Mouse (Mus musculus) erythroblast, embryonic 14.5 days (primary cell): Measurements from ENCODE around the gene Thbs3. TPM values are rescaled to one million over a fixed set of nuclear protein-coding genes. Genes with fewer than 3 reads are reported as not detected.

ENCODE experiments used
- H3K27me3 ChIP-seq: 2 replicates; pipeline ENCODE4 v1.6.1; 2012; ENCODE audit warnings: inconsistent platforms; ENCODE audit not compliant: control insufficient read depth
- H3K36me3 ChIP-seq: 2 replicates; pipeline ENCODE4 v1.6.1; 2012; ENCODE audit warnings: mild to moderate bottlenecking, inconsistent platforms; ENCODE audit not compliant: control insufficient read depth
- H3K4me1 ChIP-seq: 2 replicates; pipeline ENCODE4 v1.6.1; 2012; ENCODE audit warnings: inconsistent platforms; ENCODE audit not compliant: control insufficient read depth
- H3K4me3 ChIP-seq: replicated peaks from 2 replicates; pipeline ENCODE3; 2012; ENCODE audit warnings: moderate library complexity, mild to moderate bottlenecking, inconsistent platforms
- H3K9me3 ChIP-seq: 2 replicates; pipeline ENCODE4 v1.6.1; 2012; ENCODE audit warnings: low read length, inconsistent platforms, mixed read lengths; ENCODE audit not compliant: control insufficient read depth
- GATA1 ChIP-seq: IDR thresholded peaks from 2 replicates; pipeline ENCODE4 v1.6.1; 2012; ENCODE audit warnings: low read length, inconsistent platforms, mixed read lengths
- TAL1 ChIP-seq: IDR thresholded peaks from 3 replicates; pipeline ENCODE4 v1.6.1; 2012; ENCODE audit warnings: low read length, inconsistent platforms, mixed read lengths
- polyA plus RNA-seq: library from polyadenylated mRNA; stranded (reverse); fragments of >175 nt; gene quantifications from 2 replicates; pipeline ENCODE4 v1.2.3, GENCODE M21; 2012

Thbs3 gene
- polyA plus RNA-seq, 1 experiment = 0.04 TPM

- no peak for TF ChIP-seq GATA1
- TF ChIP-seq TAL1 = no peak
- peaks cover 19% of the 10 kb centered on the region for H3K4me1 ChIP-seq
- H3K4me3 ChIP-seq = no peak overlapping the region
- H3K36me3 ChIP-seq = no peaks in the 10 kb centered on the region
- H3K9me3 ChIP-seq = no peaks in the 10 kb centered on the region; the same call in 1 of the 2 replicates
- H3K27me3 ChIP-seq = peaks cover 66% of the 10 kb centered on the region
Measured at GRCm38 (mm10) chr3:89230561-89230960, 15.6 kb downstream of the Thbs3 start.

- peaks cover 19% of the 10 kb centered on the region for H3K4me1 ChIP-seq
- peaks cover 59% of the 10 kb centered on the region for H3K27me3 ChIP-seq
- H3K9me3 ChIP-seq = no peaks in the 10 kb centered on the region
- no peak for TF ChIP-seq GATA1
- TF ChIP-seq TAL1 = no peak
- no peak overlapping the region for H3K4me3 ChIP-seq
- no peaks in the 10 kb centered on the region for H3K36me3 ChIP-seq
Measured at GRCm38 (mm10) chr3:89231345-89231744, 16.4 kb downstream of the Thbs3 start.

- Histone ChIP-seq H3K4me1 (peaks cover 19% of the 10 kb centered on the region), H3K27me3 (peaks cover 54% of the 10 kb centered on the region), H3K36me3 (no peaks in the 10 kb centered on the region), H3K4me3 (no peak overlapping the region), H3K9me3 (no peaks in the 10 kb centered on the region)
- TF ChIP-seq GATA1 (0 out of 2 replicates have a peak, but pooled peaks have one; percentile 8), TAL1 (no peak)
Measured at GRCm38 (mm10) chr3:89231772-89232275, 16.8 kb downstream of the Thbs3 start.

GRCm38 (mm10) chr3:89232614-89233013 lies 17.6 kb downstream of the Thbs3 start:
- TF ChIP-seq TAL1 (no peak), GATA1 (no peak)
- Histone ChIP-seq H3K4me1 (peaks cover 13% of the 10 kb centered on the region), H3K36me3 (no peaks in the 10 kb centered on the region)

GRCm38 (mm10) chr3:89233562-89234110 lies 18.7 kb downstream of the Thbs3 start:
- TF ChIP-seq TAL1 (no peak), GATA1 (no peak)
- no peaks in the 10 kb centered on the region for H3K9me3 ChIP-seq
- peaks cover 4% of the 10 kb centered on the region for H3K4me1 ChIP-seq
- no peaks in the 10 kb centered on the region for H3K36me3 ChIP-seq
- peaks cover 41% of the 10 kb centered on the region for H3K27me3 ChIP-seq
- H3K4me3 ChIP-seq = no peak overlapping the region

More at GRCm38 (mm10) chr3:89232614-89233013, 17.6 kb downstream of the Thbs3 start:
- Histone ChIP-seq H3K27me3 (peaks cover 47% of the 10 kb centered on the region), H3K4me3 (no peak overlapping the region), H3K9me3 (no peaks in the 10 kb centered on the region)

GRCm38 (mm10) chr3:89236516-89236915 lies 21.5 kb downstream of the Thbs3 start:
- no peak overlapping the region for H3K4me3 ChIP-seq
- TF ChIP-seq GATA1 = no peak
- no peak for TF ChIP-seq TAL1
- H3K9me3 ChIP-seq = no peaks in the 10 kb centered on the region
- peaks cover 2% of the 10 kb centered on the region for H3K4me1 ChIP-seq
- H3K36me3 ChIP-seq = no peaks in the 10 kb centered on the region
- H3K27me3 ChIP-seq = peaks cover 12% of the 10 kb centered on the region

- Histone ChIP-seq H3K9me3 (no peaks in the 10 kb centered on the region), H3K4me3 (no peak overlapping the region), H3K27me3 (peaks cover 6% of the 10 kb centered on the region), H3K36me3 (no peaks in the 10 kb centered on the region), H3K4me1 (peaks cover 2% of the 10 kb centered on the region)
- TF ChIP-seq TAL1 (no peak), GATA1 (no peak)
Measured at GRCm38 (mm10) chr3:89237682-89238081, 22.7 kb downstream of the Thbs3 start.

GRCm38 (mm10) chr3:89238494-89238893 lies 23.5 kb downstream of the Thbs3 start:
- Histone ChIP-seq H3K4me1 (peaks cover 2% of the 10 kb centered on the region), H3K36me3 (no peaks in the 10 kb centered on the region), H3K4me3 (no peak overlapping the region), H3K9me3 (no peaks in the 10 kb centered on the region), H3K27me3 (peaks cover 9% of the 10 kb centered on the region)
- TF ChIP-seq TAL1 (no peak), GATA1 (no peak)

- TF ChIP-seq GATA1 = no peak
- TF ChIP-seq TAL1 = no peak
- Histone ChIP-seq H3K4me1 (peaks cover 33% of the 10 kb centered on the region), H3K36me3 (no peaks in the 10 kb centered on the region), H3K27me3 (peaks cover 33% of the 10 kb centered on the region), H3K9me3 (no peaks in the 10 kb centered on the region), H3K4me3 (no peak overlapping the region)
Measured at GRCm38 (mm10) chr3:89242331-89242895, 27.4 kb downstream of the Thbs3 start.
